Mouse (Mus musculus): ENCODE data around the gene Thap8.
"Not testable (repeated sequence)": the region's sequence is repeated elsewhere in the genome, so short reads cannot be mapped to it uniquely, and the experiment has no call there.

The Thap8 gene

DNA sequence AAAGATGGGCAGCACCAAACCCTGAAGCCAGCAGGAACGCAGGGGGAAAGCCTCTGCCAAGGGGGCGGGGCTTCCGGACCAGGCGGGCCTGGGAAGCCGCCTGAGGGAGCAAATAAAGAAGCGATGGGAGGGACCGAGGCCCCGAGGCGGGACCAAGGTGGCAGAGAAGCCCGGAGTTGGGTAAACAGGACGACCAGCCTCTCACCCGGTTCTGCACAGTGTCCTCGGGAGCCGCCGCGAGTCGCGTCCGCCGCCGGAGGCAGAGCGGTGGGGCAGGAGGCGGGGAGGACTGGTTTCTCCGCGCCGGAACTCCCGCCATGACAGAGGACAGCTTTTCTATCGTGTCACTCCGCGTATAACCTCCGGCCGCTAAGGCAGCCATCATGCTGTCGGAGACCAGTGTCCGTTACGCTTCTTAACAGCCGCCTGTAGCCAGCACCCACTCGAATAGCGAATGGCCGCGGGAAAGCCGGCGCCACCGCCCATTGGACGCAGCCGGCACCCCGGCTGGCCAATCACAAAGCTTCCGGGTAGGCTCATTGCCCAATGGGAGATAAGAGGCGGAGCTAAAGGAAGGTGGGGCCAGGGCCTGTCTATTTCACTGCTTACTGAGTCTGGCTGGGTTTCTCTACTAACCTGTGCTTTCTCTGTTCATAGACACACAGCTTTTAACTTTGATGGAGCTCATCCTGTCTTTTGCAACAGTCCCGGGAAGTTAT lies at the start of gene Thap8, which contains the start of gene Wdr62:
Gene Thap8, plus strand, starts transcription at position 144 of the 719 bp plus-strand sequence.
Gene Wdr62, minus strand, starts transcription at position 469 of the 719 bp plus-strand sequence.
- peak; percentile 91 for DNase-seq (ENCODE audit: low read depth, low spot score)

DNA sequence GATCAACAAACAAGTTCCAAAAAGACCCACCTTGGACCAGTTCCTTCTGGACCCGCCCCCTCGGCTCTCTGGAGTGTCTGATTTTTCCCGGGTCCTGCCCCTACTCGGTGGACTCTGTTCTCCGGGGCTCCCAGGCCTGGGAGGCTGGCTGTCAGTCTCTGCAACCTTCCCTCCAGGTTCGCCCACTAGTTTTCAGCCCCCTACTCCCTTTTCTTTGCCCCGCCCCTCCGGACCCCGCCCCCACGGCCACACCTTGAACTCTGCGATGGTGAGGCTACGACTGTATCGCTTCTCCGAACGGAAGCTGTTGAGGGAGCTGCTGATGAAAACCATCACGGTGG lies 48.6 kb upstream of the Thap8 start:
- DNase-seq (ENCODE audit: low read depth, low spot score) = no peak

DNA sequence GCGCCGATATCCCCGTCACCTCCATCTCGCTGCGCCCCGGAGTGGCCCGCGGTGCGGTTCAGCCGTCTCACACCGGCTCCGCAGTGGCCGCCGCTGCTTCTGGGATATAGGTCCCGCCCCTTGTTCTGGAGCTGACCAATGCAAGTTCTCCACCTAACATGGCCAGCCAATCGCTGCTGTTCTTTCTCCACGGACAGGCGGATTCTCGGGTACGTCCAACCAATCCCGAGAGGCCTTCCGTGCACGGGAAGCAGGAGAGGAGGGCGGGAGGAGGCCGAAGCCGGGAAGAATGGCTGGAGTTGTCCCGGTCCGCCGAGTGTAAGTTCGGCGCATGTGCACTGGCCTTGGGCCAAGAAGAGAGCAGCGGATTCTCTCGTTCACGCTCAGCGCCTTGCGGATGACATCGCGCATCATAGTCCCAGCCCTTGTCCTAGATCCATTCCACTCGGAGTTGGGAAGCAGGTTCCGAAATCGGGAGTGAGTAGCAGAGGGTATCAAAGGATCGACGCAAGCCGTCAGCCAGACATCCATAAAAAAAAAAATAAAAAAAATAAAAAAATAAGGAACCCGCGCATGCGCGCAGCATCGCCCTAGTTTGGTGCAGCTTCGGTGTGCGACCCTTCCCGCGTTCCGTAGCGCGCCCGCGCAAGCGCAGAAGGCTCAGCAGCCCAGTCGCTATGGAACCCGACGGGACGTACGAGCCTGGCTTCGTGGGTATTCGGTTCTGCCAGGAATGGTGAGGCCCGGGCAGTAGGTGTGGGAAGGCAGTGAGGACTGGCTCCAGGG lies 48.0 kb upstream of the Thap8 start, which contains the start of the genes Polr2i and Tbcb:
Gene Polr2i, plus strand, starts transcription at position 280 of the 786 bp plus-strand sequence.
Gene Tbcb, minus strand, starts transcription at position 604 of the 786 bp plus-strand sequence.
- DNase-seq (ENCODE audit: low read depth, low spot score) = peak; percentile 89

DNA sequence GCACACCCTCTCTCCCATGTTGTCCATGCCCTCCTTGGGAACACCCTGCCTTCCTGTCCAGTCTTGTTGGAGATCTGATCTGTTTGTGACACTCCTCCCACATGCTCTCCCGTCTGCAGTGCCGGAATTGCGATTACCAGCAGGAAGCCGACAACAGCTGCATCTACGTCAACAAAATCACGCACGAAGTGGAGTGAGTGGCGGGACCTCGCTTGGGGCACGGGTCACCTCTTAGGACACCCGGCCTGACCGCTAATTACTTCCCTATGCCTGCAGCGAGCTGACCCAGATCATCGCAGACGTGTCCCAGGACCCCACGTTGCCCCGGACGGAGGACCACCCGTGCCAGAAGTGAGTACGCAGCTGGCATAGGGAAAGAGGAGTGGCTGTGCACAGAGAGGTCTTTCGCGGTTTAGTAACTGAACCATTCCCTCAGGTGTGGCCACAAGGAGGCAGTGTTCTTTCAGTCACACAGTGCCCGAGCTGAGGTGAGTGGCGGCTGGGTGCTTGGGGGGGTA lies 47.2 kb upstream of the Thap8 start:
- peak; percentile 61 for DNase-seq (ENCODE audit: low read depth, low spot score)

DNA sequence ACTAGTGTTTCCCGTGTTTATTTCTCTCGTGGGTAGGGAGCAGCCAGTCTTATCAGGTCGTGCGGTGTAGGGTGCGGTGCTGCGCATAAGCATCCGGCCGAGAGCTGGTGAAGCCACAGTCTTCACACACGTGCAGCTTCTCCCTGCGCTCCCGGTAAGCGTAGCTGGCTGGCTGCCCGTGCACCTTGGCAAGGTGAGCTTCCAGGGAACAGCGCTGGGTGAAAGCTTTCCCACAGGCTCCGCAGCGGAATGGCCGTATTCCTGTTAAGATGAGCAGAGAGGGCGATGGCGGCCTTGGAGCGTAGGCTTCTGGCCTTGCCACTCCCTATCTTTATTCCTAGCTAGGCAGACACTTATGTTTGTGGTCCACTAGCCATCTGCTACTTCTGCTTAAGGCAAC lies 46.5 kb upstream of the Thap8 start:
- no peak for DNase-seq (ENCODE audit: low read depth, low spot score)

DNA sequence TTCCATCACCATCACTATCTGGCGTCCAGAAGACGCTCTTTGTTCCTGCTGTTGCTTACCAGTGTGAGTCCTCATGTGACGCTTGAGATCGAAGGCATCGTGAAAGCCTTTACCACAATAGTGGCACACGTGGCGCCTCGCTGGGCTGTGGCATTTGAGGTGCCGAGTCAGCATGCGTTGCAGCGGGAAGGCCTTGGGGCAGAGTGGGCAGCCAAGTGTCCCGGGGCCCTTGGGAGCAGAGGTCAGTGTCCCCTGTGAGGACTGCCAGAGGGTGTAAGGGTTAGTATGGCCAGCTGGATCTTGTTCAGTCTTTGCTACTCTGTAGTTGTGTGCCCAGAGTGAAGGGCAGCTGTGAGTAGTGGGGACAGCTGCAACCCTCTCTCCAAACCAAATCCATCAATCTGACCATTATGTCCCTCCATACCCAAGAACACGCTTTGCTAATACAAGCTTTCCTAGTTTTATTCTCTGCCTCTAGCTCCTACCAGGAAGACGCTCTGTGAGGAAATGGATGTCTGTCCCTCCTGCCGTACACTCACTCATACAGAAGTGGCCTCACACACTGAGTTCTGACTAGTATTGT lies 45.5 kb upstream of the Thap8 start:
- no peak for DNase-seq (ENCODE audit: low read depth, low spot score)

DNA sequence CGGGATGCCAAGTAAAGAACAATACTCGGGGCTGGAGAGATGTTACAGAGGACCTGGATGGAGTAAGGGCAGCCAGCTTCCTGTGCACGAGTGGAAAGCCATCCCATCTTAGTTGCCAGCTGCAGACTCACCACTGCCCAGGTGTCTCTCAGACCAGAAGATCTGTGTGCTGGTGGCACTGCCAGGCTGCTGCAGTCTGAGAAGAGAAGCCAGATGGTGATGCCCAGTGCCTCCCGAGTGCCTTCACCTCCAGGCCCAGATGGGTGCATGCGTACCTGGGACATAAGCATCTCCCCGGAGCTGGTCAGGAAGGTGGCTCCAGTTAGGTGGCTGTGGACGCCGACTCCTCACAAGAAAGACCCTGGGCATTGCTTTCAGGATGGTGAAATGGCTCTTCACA lies 44.8 kb upstream of the Thap8 start:
- no peak for DNase-seq (ENCODE audit: low read depth, low spot score)

DNA sequence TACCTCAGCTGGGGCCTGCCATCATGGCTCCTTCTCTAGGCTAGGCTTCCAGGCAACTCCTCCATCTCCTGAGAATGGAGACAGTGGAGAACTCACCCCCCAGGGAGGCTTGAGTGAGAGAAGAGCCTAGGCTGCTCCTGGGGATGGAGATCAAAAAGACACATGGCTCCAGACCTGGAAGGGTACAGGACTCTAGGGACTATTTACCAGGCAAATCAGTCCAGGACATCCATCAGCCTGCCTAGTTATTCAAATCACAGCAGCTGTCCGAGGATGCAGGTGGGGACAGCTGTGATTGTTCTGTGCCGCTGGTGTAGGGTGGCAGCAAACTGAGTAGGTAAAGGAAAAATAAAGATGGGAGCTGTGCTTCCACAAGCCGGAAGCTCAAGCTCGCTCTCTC lies 44.3 kb upstream of the Thap8 start, which contains the start of gene Ovol3:
Gene Ovol3, minus strand, starts transcription at position 101 of the 400 bp plus-strand sequence.
- DNase-seq (ENCODE audit: low read depth, low spot score) = no peak

DNA sequence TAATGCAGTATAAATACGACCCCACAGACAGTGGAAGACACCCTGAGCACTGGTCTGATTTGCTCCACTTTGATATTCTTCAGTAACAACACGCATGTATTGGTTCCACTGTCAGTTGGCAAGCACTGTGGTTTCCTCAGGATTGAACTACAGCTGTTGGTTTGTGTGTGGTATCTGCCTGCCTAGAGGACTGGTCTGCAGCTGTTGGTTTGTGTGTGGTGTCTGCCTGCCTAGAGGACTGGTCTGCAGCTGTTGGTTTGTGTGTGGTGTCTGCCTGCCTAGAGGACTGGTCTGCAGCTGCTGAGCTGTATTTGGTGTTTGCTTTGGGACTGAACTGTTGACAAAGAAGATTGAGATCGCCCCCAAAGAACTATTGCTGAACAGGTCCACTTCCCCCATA lies 42.5 kb upstream of the Thap8 start:
- DNase-seq (ENCODE audit: low read depth, low spot score) = not testable (repeated sequence)

DNA sequence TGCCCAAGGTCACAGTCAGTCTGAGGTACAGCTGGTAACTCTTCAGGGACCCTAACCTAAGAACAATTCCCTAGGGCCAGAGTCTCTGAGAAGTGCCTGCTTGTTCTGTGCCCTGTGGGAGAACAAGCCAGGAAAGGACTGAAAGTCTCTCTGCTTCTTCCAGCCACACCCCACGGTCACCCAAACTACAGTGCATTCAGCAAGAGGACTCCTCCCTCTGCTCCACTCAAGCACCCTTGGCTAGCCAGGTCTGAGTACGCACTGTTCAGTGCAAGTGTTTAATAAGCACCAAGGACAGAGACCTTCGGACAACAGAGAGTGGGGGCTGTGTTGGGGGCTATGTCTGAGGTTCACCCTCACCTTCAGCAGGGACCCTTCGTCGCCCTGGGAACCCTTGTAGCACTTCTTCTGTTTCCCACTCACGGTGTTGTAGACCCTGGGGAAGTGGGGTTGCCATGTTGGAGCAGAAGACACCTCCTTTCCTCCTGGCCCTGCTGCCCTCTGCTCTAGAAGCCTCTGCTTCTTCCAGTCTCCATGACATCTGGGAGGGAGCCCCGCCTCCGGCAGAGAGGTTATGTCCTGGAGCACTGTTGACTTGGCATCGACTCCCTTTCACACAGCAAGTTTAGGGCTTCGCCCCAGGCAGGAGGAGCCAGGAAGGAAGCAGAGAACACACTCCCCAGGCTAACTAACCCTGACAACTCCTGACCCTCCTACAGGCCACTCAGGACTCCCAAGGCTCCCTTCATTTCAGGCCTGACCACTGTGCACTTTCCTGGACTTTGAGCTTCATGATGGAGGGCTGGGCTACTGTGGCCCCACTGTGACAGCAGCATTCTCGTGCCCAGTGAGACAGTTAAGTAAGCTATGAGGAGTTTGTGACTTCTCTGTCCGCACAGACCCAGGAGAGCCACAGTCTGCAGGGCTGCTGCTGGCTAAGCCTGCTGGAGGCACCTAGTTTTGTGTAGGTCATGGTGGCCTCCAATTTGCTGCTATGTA lies 27.6 kb upstream of the Thap8 start:
- DNase-seq (ENCODE audit: low read depth, low spot score) = no peak

DNA sequence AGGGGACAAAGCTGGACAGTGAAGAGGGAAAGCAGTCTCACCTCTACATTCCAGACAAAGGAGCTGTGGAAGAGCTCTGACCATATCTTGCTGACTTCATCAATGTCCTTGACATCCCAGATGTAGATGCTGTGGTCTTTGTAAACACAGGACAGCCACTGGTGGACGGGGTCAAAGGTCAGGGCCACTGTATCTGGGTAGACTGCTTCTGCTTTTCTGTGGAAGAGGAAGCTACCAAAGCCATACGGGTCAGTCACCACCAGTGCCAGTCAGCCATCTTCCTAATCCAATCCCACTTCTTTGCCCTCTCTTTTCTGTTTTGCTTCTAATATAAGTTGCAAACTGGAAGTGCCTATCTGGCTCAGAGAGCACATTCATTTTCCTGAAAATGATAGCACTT lies 14.9 kb upstream of the Thap8 start:
- DNase-seq (ENCODE audit: low read depth, low spot score) = no peak

DNA sequence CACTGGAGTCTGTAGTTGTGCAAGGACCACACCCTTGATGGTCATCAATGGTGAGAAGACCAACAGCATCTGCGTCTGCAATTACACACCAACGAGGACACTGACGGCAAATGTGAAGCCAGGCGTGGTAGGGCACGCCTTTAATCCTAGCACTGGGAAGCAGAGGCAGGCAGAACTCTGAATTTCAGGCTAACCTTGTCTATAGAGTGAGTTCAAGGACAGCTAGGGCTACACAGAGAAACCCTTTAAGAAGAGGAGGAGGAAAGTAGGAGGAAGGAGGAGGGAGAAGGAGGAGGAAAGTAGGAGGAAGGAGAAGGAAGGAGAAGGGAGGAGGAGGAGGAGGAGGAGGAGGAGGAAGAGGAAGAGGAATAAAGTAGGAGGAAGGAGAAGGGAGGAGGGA lies 14.4 kb upstream of the Thap8 start:
- no peak for DNase-seq (ENCODE audit: low read depth, low spot score)

DNA sequence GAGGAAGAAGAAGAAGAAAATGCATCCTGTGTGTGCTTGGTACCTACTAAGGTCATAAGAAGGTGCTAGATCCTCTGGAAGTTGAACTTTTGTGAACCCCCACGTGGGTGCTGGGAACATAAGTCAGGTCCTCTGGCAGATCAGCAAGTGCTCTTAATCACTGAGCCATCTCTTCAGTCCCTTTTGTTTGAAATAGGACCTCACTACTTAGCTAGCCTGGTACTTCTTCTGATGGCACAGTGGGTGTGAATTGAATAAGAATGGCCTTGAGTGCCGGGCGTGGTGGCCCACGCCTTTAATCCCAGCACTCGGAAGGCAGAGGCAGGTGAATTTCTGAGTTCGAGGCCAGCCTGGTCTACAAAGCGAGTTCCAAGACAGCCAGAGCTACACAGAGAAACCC lies 14.0 kb upstream of the Thap8 start:
- DNase-seq (ENCODE audit: low read depth, low spot score) = peak; percentile 77

DNA sequence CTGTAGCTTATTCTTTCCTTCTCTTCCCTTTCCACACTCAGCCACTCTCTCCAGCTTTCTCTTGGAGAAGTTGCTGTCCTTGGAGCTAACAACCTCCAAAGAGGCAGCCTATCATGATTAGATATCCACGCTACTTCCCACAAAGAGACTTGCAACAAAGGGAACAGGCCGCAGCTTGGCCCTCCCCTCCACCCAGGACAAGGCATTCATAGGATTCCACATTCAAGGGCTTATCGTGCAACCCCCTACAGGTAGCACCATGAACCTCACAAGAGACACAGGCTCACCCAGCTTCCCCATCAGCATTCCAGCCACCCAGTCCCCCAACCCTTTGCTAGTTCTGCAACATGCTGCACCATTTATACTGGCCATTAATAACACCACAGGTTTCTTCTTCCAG lies 13.1 kb upstream of the Thap8 start:
- peak; percentile 67 for DNase-seq (ENCODE audit: low read depth, low spot score)

DNA sequence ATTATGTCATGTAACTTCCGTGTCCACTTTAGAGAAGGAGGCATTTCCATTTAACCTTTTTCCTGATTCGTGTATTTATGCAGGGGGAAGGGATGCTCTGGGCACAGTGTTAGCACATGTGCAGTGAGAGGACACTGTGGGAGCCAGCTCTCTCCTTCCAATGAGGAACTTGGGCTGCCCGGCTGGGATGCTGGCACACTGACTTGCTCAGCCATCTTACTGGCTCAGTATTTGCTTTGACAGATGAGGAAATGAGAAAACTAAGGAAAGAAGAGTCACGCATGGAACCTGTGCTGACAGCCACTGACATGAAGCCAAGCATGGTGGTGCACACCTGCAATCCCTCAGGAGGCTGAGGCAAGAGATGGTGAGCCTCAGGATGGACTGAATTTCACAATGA lies 10.3 kb upstream of the Thap8 start:
- DNase-seq (ENCODE audit: low read depth, low spot score) = no peak

DNA sequence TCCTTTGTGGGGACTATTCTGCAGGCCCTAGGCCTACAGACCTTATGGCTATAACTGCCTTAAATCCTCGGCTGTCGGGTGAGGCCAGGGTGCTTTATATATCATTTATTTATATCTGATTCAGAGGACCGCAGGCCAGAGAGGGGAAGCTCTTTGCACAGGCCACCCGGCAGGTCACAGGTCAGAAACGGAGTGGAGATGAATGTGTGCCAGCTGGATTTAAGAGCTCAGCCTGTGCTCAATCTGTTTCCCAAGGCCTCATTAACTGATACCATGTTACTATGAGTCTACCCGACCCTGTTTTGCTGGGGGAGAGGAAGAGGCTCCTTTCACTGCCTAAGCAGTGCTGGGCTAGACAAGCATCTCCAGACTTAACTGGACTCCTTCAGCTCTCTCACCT lies 5.5 kb upstream of the Thap8 start:
- DNase-seq (ENCODE audit: low read depth, low spot score) = no peak

DNA sequence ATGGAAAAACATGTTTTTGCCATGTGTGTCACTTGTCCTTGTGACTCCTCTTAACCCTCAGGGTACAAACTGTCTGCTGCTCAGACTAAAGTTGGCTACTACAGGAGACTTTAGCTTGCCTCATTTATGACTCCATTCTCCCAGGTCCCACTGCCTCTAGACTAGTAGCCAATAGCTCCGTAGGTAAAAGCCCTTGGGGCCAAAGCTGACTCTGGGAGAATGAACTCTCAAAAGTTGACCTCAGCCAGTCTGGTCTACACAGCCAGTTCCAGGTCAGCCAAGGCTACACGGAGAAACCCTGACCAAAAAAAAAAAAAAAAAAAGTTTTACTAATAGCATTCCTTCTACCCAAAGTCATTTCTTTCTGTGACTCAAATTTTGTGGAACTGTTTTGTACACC lies 983 bp upstream of the Thap8 start:
- no peak for DNase-seq (ENCODE audit: low read depth, low spot score)

DNA sequence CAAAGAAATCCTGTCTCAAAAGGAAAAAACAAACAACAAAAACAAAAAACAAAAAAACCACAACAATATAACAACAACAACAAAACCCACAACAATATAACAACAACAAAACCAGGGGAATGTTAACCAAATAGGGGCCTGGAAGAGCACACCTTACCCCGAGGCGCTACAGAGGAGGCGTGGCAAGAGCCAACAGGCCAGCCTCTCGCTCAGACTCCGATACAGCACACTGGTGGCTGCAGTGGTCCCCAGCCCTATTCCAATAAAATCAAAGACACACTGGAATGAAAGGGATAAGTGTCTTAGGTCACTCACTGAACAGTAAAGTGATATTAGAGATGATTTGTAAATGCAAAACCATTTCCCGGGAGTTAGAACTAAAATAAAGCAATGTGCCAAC lies 358 bp upstream of the Thap8 start:
- no peak for DNase-seq (ENCODE audit: low read depth, low spot score)

DNA sequence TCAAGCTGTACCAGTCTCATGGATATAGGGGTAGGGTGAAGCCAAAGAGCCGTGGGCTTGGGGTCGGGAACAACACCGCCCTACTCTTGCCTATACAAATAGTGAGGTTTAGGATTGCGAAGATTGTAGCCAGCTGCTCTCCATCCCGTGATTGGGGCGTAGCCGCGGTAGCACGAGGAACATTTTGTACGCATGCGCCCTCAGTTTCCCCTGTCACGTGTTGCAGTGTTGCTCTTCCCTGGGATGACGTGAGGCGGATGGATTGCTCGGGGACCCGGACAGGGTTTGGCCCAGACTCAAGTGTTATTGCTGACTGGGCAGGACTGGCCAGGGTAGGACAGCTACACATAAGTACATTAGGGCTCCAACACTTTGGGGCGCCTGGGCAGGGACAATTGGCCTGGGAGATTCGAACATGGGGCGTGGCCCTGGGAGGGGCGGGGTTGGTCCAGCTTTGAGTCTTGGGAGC lies 810 bp downstream of the Thap8 start:
- peak; percentile 76 for DNase-seq (ENCODE audit: low read depth, low spot score)

DNA sequence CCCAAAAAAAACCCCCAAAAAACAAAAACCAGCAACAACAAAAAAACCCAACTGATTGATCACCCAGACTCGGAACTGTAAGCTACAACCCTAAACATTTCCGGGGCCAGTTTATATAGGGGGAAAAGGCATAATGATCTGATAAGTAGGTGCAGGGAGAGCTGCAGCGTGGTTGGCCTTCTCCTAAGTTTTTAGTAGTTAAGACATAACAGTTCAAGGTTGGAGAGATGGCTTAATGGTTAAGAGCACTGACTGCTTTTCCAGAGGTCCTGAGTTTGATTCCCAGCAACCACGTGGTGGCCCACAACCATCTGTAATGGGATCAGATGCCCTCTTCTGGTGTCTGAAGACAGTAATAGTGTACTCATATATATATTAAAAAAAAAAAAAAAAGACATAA lies 1.6 kb downstream of the Thap8 start:
- DNase-seq (ENCODE audit: low read depth, low spot score) = no peak

DNA sequence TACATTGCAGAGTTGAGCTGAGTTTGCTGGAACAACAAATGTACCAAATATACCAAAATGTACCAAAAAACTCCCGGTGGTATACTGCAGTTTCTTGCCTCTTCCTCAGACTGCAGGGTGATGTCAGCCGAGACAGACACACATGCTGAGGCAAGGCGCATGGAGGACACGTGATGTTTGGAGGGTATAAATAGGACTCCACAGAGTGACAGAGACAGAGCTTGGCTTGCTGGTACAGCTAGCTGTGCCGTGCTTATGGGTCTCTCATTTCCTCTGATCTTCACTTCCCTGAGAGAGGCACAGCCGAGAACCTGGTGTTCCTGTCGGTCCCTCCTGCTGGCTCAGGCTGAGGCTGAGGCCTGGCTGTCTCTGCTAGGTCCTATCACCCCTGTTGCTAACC lies 2.8 kb downstream of the Thap8 start:
- no peak for DNase-seq (ENCODE audit: low read depth, low spot score)

Data from WW6 (cell line).